8 mouse cellular contexts compared by ENCODE assay signal in the genomic region with DNA sequence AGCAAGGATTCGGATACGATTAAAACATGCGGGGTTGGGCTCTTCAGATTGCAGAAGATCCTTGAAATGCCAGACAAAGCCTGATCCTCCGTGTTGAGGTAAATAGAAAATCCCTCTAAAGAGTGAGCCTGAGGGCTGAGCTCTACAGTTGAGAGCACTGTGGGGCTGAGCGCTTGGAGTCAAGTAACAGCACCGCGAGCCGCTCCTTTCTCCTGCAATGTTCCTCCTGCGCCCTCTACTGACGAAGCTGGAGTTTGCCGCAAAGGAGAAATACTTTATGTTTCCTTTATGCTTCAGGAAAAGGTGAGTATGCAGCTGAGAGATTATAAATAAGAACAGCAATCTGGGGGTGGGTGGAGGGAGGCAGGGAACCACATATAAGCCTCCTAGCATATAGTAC. TPM values are rescaled to one million over a fixed set of nuclear protein-coding genes. Genes with fewer than 3 reads are reported as not detected.
DNase-seq lines count a peak whose midpoint lies in the region; ATAC-seq lines count a peak whose summit lies in the region.

No protein-coding gene starts in this region.

- no peaks in the 10 kb centered on the region for H3K27me3 ChIP-seq in forebrain, embryonic 16.5 days (replicated peaks; ENCODE audit: control insufficient read depth, insufficient read depth, low read length)
- H3K27me3 ChIP-seq in midbrain, embryonic 10.5 days (ENCODE audit: low read depth, poor library complexity, severe bottlenecking) = no peaks in the 10 kb centered on the region

- no peak overlapping the region for H3K27ac ChIP-seq in forebrain, embryonic 16.5 days (ENCODE audit: low read length)
- no peak overlapping the region for H3K27ac ChIP-seq in midbrain, embryonic 10.5 days (replicated peaks)

- 10% methylated on average over 11 of the region's 11 CpGs for WGBS in forebrain, embryonic 16.5 days
- 13% methylated on average over 11 of the region's 11 CpGs for WGBS in midbrain, embryonic 10.5 days

- no peak overlapping the region for H3K9ac ChIP-seq in forebrain, embryonic 16.5 days (replicated peaks; ENCODE audit: low read depth, low read length)

- no peaks in the 10 kb centered on the region for H3K9me3 ChIP-seq in forebrain, embryonic 16.5 days (ENCODE audit: control insufficient read depth, low read length)
- H3K9me3 ChIP-seq in midbrain, embryonic 10.5 days (replicated peaks) = no peaks in the 10 kb centered on the region

- no peaks in the 10 kb centered on the region for H3K4me1 ChIP-seq in forebrain, embryonic 16.5 days (replicated peaks; ENCODE audit: control insufficient read depth, insufficient read depth, low read length)
- no peaks in the 10 kb centered on the region for H3K4me1 ChIP-seq in midbrain, embryonic 10.5 days

- no peaks in the 10 kb centered on the region for H3K36me3 ChIP-seq in forebrain, embryonic 16.5 days (ENCODE audit: control insufficient read depth, insufficient read depth)
- no peaks in the 10 kb centered on the region for H3K36me3 ChIP-seq in midbrain, embryonic 10.5 days

- H3K4me2 ChIP-seq in forebrain, embryonic 16.5 days (ENCODE audit: low read length) = no peak overlapping the region

- peak; percentile 52 for DNase-seq in gastrocnemius, adult 18-20 months (ENCODE audit: low spot score)
- DNase-seq in gastrocnemius, postnatal 25 days = no peak
- DNase-seq in cerebellum, adult 18-20 months = peak; percentile 70 to 72
- peak; percentile 44 for DNase-seq in hindlimb bud, embryonic 11.5 days (ENCODE audit: extremely low spot score, low read depth, low spot score)
- DNase-seq in left cerebral cortex, adult 11 months (ENCODE audit: low spot score) = peak; percentile 29
- DNase-seq in midbrain, embryonic 10.5 days (ENCODE audit: low spot score) = peak; percentile 65
- peak; percentile 84 for DNase-seq in right cerebral cortex, postnatal 4 days

- ATAC-seq in forebrain, embryonic 16.5 days = peak; percentile 94

- H3K4me3 ChIP-seq in forebrain, embryonic 16.5 days (replicated peaks; ENCODE audit: low read length) = no peak overlapping the region
- no peak overlapping the region for H3K4me3 ChIP-seq in midbrain, embryonic 10.5 days

RNA-seq across cellular contexts. Expression of a gene that starts 47.4 kb away (rescaled TPM):
- 10 to 100 TPM; 45.7 to 50.0 TPM for total RNA-seq in gastrocnemius, adult 18-20 months (2021)
- 10 to 100 TPM; 53.9 to 63.6 TPM for total RNA-seq in gastrocnemius, postnatal 25 days (2021)
- polyA plus RNA-seq in forebrain, embryonic 16.5 days (2015; fragmentation: Nextera tagmentation; extraction: Ambion mirVana) = 107 and 108 TPM in 2 replicates
- polyA plus RNA-seq in midbrain, embryonic 10.5 days (2016; fragmentation: Nextera tagmentation; extraction: Ambion mirVana) = 127 and 128 TPM in 2 replicates

RNA-seq across cellular contexts. Expression of a gene that starts 50.9 kb away (rescaled TPM):
- not detected for total RNA-seq in gastrocnemius, adult 18-20 months (2021)
- not detected for total RNA-seq in gastrocnemius, postnatal 25 days (2021)
- not detected in 2 replicates for polyA plus RNA-seq in forebrain, embryonic 16.5 days (2015; fragmentation: Nextera tagmentation; extraction: Ambion mirVana)
- polyA plus RNA-seq in midbrain, embryonic 10.5 days (2016; fragmentation: Nextera tagmentation; extraction: Ambion mirVana) = 0.29 TPM in 1 of 2 replicates, not detected in the other
